Mouse (Mus musculus): ENCODE data around the gene Abcc12.

Abcc12 gene

DNA sequence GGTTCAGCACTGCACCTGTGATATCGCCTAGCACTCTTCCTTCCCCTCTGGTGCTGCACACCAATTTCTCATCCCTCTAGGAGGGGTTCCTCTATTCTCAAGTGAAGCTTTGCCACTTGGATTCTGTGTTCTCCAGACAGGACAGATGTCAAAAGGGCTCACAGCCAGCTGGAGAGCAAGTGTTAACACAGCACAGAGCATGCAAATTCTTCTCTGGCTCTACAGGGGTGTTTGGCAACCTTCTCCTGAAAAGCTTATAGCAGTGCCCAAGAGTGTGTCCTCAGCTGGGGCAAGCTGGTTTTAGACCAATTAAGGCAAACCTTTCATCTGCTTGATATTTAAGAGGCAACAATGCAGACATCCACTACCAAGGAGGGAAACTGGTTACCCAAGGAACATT is 66.3 kb downstream of the Abcc12 start:
- intact Hi-C loops (cut with DNase I): no loop called here

DNA sequence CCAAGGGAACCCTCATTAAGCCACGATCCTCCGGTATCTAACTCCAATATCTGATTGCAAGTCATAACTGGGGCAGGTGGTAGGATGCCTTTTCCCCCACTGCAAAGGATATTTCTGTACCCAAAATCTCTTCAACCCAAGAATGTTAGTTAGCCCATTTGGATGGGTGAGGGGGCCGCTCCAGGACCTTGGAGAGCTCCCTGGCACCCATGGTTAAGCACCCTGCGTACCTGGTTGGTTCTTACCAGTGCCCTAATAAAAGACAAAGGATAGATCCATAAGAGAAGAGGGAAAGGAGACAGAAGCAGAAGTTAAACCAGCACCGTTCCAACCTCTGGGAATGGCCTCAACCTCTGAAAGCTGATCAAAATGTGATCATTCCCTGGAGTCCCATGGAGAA is 67.6 kb downstream of the Abcc12 start:
- intact Hi-C loops (cut with DNase I): no loop called here

DNA sequence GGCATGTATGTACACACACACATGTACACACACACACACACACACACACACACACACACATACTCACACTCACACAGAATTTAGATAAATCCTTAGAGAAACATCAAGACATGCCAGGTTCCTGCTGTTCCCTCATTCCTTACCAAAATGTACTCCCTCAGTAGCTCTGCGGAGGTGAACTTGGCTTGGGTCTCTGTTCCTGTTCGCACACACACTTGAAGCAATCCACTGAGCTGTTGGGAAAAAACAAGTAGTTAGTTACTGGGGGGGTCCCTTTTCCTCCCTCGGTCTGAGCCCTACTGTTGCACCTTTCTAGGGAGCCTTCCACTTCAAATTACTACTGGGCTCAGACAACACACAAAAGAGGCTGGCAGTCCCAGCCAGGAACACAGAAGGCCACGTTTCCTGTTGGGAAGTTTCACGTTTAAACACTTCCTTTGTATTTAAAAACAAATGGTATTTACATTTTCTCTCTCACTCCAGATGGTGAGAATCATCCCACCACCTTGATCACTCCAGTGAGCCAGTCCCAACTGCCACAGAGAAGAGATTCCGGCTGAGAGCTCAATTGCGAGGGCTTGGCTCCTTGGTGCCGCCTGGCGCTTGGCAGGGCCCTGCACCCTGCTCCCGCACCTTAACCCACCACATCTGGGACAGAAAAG is 68.2 kb downstream of the Abcc12 start:
- intact Hi-C loops (cut with DNase I): no loop called here

DNA sequence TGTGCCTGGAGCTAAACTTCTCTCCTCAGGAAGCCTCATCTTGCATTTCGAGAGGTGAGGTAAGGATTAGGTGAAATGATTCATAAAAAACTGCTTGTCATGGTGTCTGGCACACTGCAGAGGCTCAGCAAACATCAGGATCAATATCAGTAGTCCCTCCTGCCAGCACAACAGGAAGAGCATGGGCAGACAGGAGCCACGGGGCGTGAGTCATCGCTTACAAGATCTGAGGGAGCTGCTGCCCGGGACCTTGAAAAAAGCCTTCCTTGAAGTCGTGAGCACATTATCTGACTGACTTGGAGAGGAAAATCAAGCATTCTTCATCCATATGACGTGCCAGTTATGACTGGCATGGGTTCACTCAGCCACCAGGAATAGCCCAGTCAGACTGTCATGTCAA is 79.1 kb downstream of the Abcc12 start:
- intact Hi-C loops (cut with DNase I): no loop called here

DNA sequence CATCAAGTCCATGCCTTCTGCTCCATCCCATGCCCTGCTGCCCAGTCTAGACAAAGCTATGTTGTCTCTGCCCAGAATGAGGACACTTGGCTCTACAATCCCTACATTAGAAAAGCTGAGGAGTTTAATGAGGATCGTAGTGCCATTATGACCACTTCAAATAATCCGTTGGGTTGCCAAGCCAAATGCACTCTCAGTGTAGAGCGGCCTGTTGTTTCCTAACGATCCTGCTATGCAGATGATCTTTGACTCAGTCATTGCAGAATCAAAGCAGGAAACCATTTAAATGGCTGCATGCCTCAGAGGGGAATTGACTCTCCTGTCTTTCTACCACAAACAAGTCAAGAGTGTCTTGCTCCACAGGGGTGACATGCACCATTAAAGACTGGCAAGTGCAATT is 85.4 kb downstream of the Abcc12 start:
- intact Hi-C loops (cut with DNase I): no loop called here

DNA sequence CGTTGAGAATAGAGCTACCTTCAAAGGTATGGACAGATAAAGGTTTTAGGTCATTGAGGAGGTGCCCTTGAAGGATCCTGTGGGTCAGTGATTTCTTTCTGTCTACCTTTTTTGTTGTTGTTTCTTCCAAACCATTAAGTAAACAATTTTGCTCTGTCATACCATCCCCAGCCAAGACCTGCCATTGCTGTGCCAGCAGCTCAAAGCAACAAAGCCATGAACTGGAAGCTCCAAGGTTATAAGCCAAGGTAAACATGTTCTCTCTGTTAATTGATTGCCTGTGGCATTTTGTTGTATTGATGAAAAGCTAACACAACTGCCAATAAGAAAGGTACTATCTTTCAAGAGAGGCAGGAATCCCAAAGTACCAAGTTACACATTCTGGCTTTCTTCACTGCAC is 86.6 kb downstream of the Abcc12 start:
- intact Hi-C loops (cut with DNase I): no loop called here

DNA sequence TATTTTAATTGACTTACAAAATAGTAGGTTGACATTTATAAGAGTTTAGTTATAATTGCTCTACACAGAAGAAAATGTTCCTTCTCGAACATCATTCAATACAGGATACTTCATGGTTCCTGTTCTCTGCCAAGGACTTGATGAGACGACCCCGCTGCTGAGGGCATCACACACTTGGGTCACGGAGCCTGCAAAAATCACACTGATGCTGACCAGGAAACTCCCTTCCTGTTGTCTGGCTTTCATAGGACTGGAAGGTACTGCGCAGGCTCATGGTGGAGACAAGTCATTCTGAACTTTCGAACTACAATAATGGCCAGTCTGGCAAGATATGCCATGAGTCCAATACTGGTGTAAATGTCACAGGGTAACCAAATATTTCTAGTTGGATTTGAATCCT is 95.1 kb downstream of the Abcc12 start:
- intact Hi-C loops (cut with DNase I): no loop called here

DNA sequence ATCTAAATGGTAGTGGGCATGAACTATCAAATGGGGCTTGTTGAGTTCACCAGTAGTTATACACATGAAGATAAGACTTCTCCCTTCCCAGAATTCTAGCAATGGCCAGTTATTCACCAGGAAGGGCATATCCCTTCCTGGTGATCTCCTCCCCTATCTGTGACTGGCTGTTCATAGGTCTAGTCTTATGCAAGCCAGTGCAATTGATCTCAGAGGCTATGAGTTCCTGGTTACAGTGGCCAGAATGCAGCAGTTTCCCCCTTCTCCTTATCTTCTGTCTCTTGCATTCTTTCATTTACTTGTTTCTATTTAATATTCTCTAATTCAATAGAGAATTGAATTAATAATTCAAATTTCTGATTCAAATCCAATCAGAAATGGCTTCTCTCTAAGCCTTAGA is 96.2 kb downstream of the Abcc12 start:
- intact Hi-C loops (cut with DNase I): no loop called here

DNA sequence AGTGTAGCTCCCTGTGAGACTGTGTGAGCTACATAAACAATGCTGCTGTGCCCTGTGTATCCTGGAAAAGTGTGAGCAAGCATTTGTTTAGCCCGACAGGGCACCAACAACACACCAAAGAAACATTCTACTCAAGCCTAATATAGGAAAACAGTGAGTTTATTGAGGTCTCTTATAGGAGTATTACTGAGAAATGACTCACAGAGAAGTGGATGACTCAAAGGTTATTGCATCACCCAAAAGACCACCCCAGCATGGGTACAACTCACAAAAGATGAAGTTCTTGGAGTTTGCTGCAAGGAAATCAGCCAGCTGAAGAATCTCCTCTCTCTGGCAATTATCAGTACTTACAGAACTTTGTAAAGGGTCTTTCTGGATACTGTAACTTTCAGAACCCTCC is 98.4 kb downstream of the Abcc12 start:
- intact Hi-C loops (cut with DNase I): no loop called here

DNA sequence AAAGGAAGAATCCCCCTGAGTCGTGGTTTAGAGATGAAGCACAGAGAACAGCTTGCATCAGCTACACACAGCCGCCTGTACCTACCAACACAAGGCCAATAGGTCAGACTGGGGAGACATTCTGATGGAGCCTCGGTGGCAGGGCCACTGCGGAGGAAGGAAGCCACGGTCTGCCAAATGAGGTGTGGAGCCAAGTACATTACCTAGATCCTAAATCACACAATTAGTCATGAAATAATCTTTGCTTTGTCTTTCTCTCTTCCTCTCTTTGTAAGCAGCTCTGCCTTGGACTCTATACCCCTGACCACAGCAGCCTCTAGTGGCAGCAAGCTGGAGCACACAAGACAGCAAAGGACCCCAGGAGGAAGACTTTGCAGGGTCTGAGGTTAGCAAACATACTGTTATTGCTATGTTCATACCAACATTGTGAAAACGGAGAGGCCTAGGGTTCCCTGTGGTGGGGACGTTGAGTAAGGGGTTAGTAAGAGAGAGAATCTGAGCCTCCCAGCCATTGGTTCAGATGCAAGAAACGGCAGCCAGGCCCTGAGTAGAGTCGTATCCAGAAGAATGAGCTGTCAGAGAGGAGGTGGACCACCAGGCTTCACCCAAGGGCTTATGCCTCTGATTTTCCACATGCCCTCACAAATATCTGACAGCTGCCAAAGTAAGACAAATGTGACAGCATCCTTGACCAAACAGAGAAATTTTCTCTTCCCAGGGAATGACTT is 104.6 kb downstream of the Abcc12 start:
- intact Hi-C loops (cut with DNase I): no loop called here

DNA sequence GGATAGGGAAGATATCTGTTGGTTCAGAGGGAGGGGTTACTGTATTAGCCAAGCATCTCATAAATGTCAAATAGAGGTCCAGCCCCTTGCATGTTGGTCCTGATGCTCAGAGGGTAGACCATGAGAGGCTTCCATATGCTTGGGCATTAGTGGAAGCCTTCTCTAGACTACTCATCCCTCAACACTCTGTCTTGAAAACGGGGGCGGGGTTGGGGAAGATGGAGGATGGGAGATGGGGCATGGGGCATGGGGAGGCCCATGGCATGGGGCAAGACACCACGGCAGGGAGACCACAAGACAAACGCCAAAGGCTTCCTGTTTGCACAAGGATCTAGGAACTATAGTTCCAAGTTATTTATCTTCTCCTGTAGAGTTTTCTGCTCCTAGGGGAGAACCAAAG is 106.0 kb downstream of the Abcc12 start:
- intact Hi-C loops (cut with DNase I): no loop called here

DNA sequence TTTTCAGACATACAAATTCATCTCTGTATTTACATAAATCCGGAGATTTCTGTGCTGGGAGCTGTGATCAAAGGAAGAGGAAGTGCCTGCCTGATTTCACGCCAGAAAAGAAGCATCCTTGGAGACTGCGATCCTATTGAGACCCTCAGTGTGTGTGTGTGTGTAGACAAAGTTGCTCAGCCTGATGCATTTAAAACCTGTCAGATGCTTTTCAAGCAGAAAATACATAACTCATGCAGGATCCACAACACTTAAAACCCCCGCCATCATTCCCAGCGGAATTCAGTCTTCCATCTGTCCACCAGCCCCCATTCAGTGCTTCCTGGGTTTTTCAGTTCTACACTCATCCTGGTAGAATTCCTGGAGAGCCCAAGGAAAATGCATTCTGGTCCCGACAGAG is 107.4 kb downstream of the Abcc12 start:
- intact Hi-C loops (cut with DNase I): no loop called here

DNA sequence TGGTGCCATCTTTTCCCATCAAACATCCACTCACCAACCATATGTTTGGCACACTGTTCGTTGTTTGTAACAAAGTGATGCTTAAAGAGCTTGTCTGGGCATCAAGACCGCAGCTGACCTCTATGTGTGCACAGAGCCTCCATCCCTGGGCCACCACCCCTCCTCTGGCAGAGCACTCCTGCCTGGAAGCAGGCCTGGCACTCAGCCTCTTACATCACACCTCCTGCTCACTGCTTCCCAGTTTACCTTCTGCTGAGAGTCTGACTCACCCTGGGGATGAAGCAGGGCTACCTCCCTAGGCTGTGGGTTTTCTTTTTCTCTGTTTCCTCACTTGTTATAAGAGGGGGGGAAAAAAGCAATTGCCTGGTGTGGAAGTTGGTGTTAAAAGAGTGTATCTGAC is 109.8 kb downstream of the Abcc12 start:
- intact Hi-C loops (cut with DNase I): no loop called here

DNA sequence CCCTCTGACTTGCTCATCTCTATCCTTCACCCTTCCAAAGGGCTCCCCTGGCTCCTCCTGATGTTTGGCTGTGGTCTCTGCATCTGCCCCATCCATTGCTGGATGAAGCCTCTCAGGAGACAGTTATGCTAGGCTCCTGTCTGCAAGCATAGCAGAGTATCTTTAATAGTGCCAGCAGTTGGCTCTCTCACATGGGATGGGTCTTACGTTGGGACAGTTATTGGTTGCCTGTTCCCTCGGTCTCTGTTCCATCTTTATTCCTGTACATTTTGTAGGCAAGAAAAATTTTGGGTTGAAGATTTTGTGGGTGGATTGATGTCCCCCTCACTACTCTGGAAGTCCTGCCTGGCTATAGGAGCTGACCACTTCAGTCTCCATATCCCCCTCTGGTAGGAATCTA is 117.3 kb downstream of the Abcc12 start:
- intact Hi-C loops (cut with DNase I): no loop called here

DNA sequence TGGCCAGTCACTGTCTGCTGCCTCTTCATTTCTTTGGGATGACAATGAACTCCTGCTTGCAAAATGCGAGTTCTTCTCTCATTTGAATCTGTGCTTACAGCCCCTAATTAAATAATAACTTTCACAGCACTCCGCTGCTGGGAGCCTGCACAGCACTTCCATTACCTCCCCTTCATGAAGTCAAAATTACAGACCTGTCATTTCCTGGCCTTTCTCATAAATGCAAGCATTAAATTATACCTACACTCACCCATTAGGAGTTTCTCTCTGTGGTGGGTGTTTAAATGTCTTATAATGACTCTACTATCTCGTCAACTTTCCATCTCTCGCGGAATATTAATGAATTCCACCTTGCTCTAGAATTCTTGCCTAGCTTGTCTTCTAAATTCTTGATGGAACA is 120.1 kb downstream of the Abcc12 start:
- intact Hi-C loops (cut with DNase I): no loop called here

DNA sequence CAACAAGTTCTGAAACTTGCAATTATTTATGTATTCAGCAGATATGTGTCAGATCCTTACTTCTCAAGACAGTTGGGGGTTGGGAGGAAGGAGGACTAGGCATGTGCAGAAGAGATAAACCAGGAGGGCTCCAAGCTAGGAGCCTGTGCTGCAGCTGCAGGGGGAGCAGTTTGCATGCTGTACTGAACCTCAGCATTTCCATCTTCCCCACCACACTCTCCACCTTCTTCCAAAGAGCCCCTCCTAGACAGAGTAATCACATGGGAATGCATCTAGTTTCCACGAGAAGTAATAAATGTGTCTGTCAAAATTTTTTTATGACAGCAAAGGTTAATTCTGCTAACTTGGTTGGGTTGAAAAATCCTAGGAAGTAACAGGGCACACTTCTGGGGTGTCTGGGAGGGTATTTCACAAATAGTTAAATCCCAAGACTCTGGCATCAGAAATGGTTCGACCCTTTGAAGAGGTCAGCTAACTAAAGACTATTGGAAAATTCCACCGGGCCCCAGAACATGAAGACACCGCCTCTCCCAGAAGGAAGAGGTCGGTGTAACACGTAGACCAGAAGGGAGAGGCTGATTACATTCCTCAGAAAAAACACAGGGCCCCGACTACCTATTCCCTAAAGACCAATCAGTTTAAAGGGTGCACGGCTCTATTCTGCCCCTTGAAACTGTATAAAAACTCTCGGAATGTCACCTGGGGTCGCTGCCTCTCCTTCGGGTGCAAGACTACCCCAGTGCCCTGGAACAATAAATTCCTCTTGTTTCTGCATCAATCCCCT is 126.6 kb downstream of the Abcc12 start:
- intact Hi-C loops (cut with DNase I): no loop called here

DNA sequence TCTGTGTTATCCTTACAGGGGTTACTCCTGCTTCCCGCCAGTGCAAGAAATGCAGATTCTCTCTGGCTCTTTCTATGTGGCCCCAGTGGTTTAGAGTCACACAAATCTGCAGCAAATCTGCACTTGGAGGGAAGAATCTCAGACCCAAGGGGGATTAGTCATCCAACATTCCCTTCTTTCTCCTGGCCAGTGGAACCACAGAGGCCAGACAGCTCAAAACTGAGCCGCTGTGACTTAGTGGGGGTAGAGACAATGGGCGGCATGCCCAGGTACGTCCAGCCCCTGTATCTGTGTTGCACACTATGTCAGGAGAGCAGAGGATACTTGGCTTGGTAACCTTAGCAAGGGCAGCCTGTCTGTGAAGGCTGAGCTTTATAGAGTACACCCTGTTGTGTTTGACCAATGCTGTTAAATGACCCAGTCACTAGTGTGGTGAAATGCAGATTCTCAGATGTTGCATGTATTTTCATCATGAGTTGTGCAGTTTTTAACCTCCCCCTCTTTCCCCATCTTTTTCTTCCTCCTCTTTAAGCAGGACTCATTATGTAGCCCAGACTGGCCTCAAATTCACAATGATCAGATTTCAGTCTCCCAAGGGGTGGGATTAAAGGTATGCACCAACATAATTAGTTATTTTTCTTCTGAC is 130.5 kb downstream of the Abcc12 start:
- intact Hi-C loops (cut with DNase I): no loop called here

DNA sequence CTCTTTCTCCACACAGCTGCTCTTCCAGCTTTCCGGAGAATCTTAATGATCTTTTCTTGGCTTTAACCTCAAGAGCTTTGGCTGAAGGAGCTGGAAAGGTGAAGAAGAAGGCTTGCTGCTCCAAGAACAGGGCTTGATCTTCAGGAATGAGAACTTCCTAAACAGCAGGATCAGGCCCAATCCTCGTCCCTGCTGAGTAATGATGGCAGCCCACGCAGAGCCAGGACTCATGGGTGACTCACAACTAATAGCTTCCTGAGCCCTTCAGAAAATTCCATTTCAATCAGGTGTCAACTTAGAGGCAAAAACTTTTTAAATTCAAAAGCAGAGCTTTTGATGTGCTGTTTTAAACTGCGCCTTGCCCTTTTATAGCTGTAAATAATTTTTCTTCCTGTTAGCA is 135.0 kb downstream of the Abcc12 start:
- intact Hi-C loops (cut with DNase I): no loop called here

DNA sequence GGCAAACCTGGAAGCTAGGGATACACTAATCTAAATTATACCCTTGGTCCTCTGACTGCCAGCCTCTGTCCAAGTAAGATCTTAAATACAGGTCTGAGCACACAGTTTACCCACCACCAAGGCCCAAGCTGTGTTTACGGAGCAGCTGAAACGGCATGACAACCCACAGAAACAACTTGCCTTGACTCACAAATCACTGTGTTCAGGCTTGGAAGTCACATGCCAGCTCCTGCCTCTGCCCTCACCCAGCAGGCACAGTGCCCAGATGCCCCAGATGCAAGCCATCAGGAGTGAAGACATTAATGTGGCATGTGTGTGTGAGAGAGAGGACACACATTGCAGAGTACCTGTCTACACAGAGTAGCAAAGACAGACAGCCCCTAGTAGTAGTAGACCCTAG is 136.7 kb downstream of the Abcc12 start:
- intact Hi-C loops (cut with DNase I): no loop called here

DNA sequence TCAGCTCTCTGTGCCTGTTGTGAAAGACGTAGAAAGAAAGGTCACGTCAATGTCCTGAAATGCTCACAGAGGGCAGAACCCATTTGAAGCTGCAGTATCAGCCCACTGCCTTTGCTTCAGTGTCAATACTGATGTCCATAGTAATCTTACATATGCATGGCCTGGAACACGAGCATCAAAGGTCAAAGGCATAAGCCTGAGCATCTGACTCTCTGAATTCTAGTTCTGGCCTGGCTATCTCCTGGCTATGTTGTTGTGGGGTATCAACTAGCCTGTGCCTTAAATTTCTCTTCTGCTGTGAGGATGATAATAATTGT is 141.5 kb downstream of the Abcc12 start:
- intact Hi-C loops (cut with DNase I): no loop called here

DNA sequence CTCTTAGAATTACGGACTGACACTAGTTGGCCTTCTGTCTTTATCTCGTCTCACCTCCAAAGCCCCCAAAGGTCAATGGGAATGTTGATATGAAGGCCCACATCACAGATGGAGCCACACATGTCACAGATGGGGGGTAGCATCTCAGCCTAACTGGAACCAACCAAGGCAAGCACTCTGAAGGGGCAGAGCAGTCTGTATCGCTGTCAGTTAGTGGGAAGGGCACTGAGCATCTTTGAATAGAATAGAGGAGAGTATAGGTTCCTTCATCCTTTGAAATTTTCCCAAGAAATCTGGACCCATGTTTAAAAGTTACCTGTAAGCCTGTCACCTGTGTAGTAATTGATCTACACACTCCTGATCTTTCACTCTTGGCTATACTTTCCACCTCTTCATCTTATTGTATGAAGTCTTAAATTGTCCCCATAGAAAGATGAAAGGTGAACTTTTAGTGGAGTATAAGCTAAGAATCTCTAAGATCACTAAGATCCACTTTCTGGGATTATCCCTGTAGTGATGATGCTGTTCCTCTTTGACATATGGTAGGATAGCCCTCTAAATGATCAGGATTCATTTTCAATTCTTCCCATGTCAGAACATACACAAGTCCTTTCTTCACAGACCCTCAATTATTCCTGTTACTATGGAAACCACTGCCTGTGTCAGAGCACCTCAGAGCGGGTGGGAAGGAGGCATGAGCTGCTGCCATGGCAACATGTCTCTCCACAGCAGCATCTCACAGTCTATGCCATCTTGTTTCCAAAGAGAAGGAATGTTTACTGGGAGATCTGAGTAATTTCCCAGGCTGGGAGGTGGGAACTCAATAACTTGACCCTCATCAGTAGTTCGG is 142.1 kb downstream of the Abcc12 start:
- intact Hi-C loops (cut with DNase I): no loop called here

Data from adrenal gland (tissue).